Mouse (Mus musculus): Measurements from ENCODE around the gene C1ql2. TPM values are rescaled to one million over a fixed set of nuclear protein-coding genes. Genes with fewer than 3 reads are reported as not detected.

Gene C1ql2
- polyA plus RNA-seq, 1 experiment from 2014 or later = not detected

Other genes with a start within 250 kb of the C1ql2 start
- 752 and 816 TPM in 2 replicates for gene Dbi, start 219.5 kb upstream of the C1ql2 start, polyA plus RNA-seq (2014; fragmentation: Nextera tagmentation; extraction: Ambion mirVana)
- gene 3110009E18Rik, start 219.4 kb upstream of the C1ql2 start, polyA plus RNA-seq (2014; fragmentation: Nextera tagmentation; extraction: Ambion mirVana) = 17.3 and 21.3 TPM in 2 replicates
- gene Steap3, start 67.9 kb upstream of the C1ql2 start, polyA plus RNA-seq (2014; fragmentation: Nextera tagmentation; extraction: Ambion mirVana) = 2.6 and 3.1 TPM in 2 replicates
- not detected in 2 replicates for gene Marco, start 164.4 kb downstream of the C1ql2 start, polyA plus RNA-seq (2014; fragmentation: Nextera tagmentation; extraction: Ambion mirVana)